Mouse (Mus musculus) neutrophil, adult 5-6 weeks (primary cell): Measurements from ENCODE around the gene Rps25. TPM values are rescaled to one million over a fixed set of nuclear protein-coding genes. Genes with fewer than 3 reads are reported as not detected.
"Not testable (repeated sequence)": the region's sequence is repeated elsewhere in the genome, so short reads cannot be mapped to it uniquely, and the experiment has no call there.

Source experiments
- ATAC-seq: fragments of 151-379, 151-347 bp; 2 replicates; pipeline ENCODE4 v1.8.0; 2017; ENCODE audit warnings: mild to moderate bottlenecking, moderate TSS enrichment; ENCODE audit not compliant: insufficient number of reproducible peaks, poor library complexity, low FRiP score, severe bottlenecking; ENCODE audit errors: extremely low read depth
- total RNA-seq: library from RNA; stranded (forward); fragments of 200-1000 nt; gene quantifications from 2 replicates; pipeline ENCODE4 v1.2.3, GENCODE M21; 2017

The Rps25 gene
- total RNA-seq, 1 experiment from 2014 or later, result 1,185 TPM

DNA sequence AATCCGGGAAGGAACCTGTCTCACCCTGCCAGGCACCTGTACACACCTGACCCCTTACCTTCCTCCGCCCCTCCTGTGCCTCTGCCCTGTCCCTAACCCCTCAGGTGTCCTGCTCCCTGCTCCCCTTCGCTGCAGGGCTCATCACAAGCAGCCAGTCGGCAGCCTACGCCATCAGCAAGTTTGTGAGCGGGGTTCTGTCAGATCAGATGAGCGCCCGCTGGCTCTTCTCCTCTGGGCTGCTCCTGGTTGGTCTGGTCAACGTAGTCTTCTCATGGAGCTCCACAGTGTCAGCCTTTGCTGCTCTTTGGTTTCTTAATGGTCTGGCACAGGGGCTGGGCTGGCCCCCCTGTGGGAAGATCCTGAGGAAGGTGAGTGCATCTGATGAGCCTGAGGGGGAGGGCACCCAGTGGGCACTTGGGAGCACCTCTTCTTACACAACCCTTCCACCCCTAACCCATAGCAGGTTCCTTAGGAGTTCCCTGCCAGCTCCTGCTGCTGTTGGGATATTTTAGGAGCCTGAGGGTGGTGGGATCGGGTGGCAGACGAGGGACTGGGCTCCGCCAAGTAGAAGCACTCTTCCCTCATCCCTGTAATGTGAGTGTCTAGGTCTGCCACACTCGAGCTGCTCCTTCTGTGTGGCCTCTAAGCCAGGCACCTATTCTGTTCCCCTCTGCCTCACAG is 7.7 kb upstream of the Rps25 start:
- no peak for ATAC-seq

DNA sequence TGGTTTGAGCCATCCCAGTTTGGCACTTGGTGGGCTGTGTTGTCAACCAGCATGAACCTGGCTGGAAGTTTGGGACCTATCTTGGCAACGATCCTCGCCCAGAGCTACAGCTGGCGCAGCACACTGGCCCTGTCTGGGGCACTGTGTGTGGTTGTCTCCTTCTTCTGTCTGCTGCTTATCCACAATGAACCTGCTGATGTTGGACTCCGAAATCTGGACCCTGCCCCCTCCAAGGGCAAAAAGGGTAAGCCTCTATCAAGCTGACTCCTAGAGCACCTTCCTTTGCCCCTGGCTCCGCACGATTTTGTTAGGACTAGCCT is 7.2 kb upstream of the Rps25 start:
- ATAC-seq, result no peak

DNA sequence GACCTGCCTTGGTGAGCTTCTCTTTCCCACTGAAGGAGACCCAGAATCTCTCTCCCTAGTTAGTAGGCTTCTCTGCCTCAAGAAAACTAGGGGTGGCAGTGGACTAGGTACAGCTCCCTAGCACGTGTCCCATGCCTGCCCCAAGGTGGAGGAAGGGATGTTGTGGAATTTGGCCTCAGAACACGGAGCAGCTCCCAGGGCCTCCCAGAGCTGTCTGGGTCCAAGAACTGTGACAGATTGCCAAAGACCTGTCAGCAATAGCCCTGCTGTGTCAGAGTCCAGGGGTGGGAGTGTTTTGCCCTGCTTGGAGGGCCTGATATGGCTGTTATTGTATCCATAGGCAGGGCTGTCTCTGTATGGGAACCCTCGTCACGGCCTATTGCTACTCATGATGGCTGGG is 5.9 kb upstream of the Rps25 start:
- ATAC-seq, result no peak

DNA sequence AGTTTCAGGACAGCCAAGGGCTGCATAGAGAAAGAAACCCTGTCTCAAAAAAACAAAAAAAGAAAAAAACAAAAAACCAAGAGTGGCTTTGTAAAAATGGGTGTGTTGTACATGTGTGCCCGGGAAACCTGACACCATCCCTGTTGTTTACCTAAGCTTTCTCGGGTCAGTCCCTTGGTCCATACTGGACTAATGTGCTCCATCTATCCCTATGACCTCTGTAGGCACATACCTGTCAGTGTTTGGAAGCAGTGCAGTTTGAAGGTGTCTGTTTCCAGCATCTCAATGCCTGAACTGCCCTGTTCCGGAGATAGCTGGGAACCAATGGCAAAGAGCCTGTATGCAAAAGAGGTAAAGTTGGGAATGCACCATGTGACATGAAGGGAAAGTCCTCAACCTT is 1.9 kb upstream of the Rps25 start:
- no peak for ATAC-seq

DNA sequence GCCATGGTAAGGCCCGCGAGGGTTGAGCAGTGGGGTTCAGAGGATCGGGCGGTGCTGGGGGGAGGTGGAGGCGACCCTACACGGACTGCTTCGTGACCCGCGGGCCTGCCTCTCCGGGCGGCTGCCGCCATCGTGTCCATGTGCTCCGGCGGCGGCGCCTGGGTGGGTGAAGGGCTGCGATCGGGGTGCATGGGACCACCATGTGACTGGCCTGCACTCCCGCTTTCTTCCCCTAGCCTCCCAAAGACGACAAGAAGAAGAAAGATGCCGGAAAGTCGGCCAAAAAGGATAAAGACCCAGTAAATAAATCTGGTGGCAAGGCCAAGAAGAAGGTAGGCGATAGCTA is 786 bp downstream of the Rps25 start:
- ATAC-seq, result no peak

DNA sequence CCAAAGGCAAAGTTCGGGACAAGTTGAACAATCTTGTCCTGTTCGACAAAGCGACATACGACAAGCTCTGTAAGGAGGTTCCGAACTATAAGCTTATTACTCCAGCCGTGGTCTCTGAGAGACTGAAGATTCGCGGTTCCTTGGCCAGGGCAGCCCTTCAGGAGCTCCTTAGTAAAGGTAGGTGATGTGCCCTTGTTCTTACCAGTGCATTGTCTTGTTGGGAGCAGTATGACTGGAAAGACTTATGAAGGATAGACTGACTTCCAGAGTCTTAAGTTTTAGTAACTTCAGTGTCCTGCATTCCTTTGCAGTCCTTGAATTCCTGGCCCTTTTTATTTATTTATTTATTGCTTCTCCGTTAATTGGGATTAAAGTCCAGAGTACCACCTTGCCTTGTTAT is 1.8 kb downstream of the Rps25 start:
- not testable (repeated sequence) for ATAC-seq

DNA sequence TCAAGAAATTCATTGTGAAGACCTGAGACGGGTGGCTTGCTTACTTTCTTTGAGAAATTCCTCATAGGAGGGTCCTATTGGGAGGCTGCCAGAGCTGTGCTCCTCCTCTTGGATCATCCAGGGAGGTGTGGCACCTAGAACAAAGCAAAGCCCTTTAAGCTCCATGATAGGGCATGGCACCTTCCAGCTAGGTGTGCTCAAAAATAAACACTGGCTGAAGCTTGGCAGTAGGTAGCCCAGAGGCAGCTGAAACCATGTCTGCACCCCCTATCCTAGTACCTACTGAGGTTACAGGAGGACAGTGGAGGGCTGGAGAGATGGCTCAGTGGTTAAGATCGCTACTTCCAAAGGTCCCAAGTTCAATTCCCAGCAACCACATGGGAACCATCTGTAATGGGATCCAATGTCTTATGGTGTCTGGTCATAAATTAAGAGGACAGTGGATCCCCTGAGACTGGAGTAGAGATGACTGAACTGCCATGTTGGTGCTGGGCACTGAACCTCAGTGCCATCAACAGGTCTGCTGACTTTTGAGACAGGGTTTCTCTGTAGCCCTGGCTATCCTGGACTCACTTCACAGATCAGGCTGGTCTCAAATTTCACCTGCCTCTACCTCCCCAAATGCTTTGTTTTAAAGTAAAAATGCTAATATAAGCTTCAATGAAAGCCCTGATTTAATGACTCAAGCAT is 3.9 kb downstream of the Rps25 start:
- no peak for ATAC-seq

DNA sequence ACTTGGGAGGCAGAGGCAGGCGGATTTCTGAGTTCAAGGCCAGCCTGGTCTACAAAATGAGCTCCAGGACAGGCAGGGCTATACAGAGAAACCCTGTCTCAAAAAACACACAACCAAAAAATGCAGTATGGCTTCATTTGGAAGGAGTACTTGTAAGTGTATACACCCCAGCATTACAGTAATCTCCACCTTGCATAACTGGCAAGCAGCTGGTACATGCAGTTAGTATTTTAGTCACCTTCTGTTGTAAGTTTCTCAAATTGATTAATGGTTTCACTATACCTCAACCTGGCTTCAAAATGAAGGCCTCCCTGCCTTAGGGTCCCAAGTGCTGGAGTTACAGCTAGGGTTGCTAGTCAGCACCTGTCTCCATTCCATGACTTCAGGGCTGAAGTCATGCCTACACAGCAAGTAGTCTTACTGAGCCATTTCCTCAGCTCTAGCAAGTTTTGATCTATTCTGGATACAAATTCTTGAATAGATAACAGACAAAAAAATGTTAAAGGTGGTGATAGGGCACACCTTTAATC is 4.7 kb downstream of the Rps25 start:
- ATAC-seq, result no peak

DNA sequence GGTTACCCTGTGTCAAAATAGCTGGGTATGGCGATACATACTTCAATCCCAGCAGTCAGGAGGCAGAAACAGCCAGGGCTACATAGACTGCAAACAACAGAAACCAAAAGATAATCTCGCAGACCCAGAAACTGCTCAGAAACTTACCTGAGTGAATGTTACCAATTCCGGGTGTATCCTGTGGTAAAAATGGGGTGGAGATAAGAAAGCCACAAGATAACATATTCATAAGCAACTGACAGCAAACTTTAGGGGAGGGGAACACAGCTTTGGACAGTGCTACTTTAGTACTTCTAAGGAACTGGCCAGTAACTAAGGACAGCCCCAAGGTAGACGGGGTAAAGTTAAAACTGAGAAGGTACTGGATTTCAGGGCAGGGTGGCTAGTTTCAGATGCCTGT is 5.4 kb downstream of the Rps25 start:
- no peak for ATAC-seq

DNA sequence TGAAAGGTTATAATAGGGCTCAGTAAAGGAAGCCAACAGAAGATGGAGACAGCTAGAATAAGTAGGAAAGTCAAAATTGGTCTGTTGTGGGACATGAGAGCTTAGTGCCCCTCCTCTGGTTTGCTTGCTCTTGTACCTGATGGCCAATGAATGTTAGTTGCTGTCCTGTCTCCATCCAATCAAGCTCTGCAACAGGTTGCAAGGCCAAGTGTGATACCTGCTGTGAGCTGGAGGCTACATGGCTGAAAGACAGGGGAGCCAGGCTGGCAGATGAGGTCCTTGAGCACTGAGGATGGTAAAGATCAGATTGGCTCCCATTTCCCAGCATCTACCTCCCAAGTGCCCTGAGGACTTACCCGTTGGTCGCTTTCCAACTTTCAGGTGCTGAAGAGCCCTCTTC is 5.8 kb downstream of the Rps25 start:
- ATAC-seq, result no peak

DNA sequence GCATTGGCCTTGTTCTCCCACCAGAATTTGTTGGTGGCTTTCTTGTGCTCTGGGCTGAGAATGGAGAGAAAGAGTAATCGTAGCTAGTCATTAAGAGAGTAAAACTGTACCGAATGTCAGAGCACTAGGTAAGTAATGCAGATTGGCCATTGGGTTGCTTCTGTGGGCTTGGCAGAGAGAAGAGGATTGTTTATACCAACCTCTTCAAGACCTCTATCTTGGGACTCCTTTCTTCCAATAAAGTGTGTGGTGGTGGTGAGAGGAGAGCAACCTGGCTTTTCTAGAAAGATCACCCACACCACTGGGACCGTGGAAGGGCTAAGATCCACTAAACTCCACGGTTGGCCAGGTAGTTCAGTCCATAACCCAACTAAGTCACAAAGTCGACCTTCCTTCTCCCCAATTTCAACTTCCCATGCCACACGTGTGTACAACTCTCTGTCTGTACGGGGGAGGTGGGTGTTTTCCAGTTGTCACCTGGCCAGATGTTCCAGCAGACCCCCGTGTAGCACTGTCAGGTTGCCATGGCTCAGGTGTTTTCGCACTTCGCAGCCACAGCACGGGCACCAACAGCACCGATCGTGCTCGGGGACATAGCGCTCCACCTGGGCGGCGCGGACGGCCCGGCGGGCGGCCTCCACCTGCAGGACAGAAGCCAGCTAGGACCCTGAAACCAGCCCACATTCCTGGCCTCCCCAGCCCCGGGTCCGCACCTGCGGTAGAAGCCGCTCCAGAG is 10.4 kb downstream of the Rps25 start:
- ATAC-seq, result no peak

DNA sequence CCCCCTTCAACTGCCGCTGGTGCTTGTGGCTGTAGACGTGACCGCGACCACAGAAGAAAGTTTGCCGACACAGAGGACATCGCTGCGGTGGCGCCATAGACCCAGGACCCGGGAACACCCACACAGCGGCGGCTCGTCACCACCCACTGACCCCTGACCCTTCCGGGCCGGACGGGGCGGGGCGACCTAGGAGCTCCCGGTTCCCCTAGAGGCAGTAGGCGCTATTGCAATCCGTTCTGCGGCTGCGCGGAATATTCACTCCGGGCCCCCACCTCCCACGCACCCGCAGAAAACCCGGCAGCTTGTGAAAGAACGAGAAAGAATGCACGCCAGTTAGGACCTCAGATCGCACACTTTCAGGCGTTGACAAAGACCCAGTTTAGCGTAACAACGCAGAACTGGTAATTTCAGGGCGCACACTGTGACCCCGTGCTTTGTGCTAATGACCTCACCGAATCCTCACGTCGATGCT is 11.0 kb downstream of the Rps25 start:
- peak; percentile 95 for ATAC-seq

DNA sequence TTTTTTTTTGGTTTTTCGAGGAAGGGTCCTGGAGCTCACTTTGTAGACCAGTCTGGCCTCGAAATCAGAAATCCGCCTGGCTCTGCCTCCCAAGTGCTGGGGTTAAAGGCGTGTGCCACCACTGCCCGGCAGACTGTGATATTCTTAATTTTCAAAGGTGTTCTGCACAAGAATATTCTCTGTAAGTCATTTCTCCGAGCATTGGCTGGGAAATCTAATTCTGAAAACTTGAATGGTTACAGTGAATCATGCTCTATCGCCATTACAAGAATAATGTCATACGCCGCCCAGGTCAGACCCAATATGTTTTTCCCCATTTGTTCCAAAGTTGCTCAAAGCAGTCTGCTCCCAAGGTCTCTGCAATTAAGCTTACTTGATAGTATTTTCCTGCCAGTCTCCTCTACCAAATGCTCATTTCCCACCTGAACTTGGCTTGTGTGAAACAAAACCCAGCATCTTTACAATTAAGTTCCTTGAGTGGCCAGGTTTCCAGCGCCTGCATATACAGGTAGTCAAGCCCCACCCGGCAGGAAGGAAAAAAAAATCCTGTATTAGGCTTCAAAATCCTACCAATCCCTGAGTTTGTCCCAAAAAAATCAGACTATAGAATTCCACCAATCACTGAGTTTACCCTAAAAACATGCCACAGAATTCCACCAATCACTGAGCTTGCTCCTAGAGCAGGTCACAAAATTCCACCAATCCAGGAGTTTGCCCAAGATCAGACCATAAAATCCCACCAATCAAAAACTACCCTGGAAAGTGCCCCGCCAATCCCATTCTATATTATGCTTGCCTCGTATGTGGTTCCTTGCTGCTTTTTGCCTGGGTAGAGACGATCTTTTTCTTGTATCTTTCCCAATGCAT is 11.8 kb downstream of the Rps25 start, which contains the start of gene Ccdc84:
Gene Ccdc84, minus strand, starts transcription at position 51 of the 867 bp plus-strand sequence.
- no peak for ATAC-seq

DNA sequence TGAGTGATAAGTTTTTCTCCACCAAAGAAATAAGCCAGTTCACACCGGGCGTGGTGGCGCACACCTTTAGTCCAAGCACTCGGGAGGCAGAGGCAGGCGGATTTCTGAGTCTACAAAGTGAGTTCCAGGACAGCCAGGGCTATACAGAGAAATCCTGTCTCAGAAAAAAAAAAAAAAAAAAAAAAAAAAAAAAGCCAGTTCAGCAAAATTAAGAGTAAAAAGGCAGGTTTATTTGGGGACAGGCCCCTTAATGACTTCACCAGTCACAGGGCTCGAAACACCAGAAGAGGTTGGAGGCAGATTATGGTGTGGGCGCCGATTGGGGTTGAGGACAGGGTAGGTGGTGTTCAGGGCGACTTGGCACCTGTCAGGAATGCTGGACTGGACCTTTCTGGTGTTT is 12.8 kb downstream of the Rps25 start:
- ATAC-seq, result not testable (repeated sequence)

DNA sequence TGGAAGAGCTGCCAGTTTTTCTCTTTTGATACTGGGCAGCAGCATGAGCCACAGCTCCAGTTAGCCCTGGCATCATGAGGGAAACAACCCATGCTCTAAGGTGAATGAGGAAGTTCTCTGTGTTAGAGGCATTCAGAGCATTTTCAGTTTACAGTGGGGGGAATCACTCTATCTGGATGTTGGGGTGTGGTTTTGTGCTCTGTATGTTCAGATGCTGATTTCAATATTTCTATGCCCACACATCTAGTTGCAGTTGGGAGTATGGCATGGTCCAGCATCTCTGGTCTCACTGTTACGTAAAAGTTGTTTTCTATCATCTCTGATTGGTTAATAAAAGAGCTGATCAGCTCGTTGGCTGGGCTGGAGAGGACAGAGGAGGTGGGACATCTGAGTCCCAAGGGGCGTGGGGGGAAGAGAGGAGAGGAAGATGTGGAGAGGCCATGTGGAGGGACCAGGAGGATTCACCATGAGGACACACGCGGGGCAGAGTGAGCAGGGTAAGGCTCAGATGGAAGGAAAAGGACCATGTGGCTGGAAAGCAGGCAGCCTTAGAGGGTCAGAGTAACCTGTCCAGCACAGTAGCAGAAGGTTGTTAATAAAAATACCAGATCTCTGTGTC is 13.4 kb downstream of the Rps25 start:
- no peak for ATAC-seq

DNA sequence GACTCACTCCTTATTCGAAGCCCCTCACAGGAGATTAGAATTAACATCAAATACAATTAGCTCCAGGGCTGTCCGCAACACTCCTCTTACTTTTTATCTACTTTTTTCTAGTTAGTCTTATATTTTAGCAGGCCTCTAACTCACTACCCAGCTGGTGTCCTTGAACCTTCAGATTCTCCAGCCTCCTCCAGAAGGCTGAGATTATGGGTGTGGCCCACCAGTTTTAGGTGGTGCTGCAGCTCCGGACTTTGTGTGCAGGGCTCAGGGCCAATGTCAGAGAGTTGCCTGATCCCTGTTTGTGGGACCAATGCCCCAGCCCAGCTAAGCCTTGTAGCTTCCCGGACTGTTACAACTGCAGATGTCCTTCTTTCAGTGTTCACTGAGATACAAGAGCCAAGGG is 16.6 kb downstream of the Rps25 start:
- ATAC-seq, result no peak

DNA sequence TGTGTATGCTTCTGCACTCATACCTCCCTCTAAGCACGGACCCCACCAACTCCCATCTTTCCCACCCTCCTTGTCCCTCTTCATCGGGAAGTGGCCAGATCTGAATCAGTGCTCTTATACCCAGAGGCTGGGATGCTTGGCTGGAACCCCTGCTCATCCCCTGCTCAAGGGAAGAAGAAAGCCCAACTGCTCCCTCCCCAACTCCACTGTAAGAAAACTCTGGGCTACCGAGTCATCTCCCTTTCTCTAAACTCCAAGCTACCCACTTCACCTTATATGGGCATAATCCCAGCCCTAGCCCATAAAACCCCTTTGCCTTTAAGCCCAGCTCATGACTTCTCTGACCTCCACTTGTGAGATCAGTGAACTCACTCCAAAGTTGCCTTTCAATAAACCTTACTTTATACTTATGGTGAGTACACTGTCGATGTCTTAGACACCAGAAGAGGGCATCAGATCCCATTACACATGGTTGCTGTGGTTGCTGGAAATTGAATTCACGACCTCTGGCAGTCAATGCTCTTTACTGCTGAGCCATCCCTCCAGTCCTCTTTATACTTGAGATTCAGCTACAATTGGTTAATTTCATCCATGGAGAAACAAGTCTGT is 25.7 kb downstream of the Rps25 start:
- no peak for ATAC-seq

DNA sequence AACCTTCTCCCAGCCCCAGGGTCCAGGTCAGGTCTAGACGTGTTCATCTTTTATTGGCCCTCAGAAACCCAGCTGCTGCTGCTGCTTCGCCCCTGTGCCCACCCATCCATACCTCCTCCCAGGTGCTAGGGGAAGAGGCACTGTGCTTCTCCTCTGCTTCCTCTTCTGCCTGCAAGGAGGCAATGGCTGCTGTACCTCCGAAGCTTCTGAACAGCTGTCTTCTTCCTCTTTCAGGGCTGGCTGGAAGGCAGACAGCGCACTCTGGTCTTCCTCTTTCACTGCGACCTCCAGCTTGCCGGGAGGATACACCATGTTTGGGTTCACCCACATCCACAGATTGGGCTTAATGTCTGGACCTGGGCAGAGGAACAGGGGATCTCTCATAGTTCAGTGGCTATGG is 28.8 kb downstream of the Rps25 start:
- ATAC-seq, result peak; percentile 88
